Mouse (Mus musculus) retina, postnatal 1 day (tissue): ENCODE data around the gene Gm2016.
"Not testable (repeated sequence)": the region's sequence is repeated elsewhere in the genome, so short reads cannot be mapped to it uniquely, and the experiment has no call there.

Experiments used
- DNase-seq: peaks from one replicate; pipeline ENCODE4 v3.0.0-alpha.2; 2012

Gene Gm2016

DNA sequence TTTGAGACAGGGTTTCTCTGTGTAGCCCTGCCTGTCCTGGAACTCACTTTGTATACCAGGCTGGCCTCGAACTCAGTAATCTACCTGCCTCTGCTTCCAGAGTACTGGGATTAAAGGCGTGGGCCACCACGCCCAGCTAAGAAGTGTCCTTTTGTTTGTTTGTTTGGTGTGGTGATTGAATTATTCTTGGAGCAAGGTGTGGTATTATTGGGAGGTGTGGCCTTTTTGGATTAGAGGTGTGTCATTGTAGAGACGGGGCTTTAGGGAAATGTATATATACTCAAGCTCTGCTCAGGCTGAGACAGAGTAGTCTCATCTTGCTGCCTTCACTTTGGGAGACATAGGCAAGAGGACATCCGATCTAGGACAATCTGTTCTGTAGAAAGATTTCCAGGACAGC, at the start of gene Gm2016:
TSS of gene Gm2016 (plus strand) at position 301 of the 400 bp plus-strand sequence.
- not testable (repeated sequence) for DNase-seq

DNA sequence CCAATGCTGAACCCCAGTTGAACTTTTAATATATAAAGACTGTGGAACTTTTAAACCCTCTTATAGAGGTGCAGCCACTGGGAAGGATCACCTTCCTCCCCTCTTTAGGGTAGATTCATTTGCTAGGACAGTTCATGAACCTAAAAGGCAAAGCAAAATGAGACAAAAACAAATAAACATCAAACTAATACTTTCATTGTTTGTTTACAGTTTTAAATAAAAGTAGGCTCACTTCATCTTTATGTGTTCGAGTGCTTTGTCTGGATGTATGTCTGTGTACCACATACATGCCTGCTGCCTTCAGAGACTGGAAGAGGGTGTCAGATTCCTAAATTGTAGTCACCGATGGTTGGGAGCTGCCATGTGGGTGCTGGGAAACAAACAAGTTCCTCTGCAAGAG, 31.6 kb upstream of the Gm2016 start, which contains the start of gene Gm2001:
TSS of gene Gm2001 (minus strand) at position 101 of the 400 bp plus-strand sequence.
- DNase-seq = not testable (repeated sequence)

DNA sequence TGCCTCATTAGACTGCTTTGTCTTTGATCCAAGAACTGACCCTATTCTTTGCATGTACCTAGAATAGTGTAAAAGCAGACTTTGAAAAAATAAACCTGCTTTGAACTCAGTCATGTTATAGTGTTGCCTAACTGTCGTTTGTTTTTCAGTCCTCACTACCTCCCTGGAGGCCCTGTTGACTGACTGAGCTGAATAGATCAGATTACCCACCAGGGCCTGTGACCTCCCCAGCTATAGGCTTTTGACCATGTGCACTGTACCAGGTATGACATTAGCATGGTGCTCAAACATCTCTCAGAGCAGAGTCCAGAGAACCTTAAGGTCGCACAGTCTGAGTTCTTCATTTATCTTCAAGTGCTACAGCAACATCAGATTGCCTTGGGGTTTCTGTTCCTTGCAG, 23.2 kb upstream of the Gm2016 start:
- not testable (repeated sequence) for DNase-seq

DNA sequence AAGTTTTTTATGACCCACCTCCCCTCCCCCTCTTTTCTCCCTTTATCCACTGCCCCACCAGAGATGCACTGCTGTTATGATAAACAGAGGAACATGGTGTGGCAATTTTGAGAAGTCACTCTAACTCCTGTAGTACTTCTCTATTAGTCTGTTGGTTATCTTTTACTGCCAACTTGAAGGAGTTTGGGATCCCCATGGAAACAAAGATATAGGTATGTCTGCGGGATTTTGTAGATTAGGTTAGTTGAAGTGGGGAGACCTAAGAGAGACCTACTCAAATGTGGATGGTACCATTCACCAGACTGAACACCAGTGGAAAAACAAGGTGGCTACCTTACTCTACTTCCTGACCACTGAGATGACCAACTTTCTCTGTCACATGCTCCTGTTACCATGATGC, 17.8 kb upstream of the Gm2016 start:
- DNase-seq = not testable (repeated sequence)

DNA sequence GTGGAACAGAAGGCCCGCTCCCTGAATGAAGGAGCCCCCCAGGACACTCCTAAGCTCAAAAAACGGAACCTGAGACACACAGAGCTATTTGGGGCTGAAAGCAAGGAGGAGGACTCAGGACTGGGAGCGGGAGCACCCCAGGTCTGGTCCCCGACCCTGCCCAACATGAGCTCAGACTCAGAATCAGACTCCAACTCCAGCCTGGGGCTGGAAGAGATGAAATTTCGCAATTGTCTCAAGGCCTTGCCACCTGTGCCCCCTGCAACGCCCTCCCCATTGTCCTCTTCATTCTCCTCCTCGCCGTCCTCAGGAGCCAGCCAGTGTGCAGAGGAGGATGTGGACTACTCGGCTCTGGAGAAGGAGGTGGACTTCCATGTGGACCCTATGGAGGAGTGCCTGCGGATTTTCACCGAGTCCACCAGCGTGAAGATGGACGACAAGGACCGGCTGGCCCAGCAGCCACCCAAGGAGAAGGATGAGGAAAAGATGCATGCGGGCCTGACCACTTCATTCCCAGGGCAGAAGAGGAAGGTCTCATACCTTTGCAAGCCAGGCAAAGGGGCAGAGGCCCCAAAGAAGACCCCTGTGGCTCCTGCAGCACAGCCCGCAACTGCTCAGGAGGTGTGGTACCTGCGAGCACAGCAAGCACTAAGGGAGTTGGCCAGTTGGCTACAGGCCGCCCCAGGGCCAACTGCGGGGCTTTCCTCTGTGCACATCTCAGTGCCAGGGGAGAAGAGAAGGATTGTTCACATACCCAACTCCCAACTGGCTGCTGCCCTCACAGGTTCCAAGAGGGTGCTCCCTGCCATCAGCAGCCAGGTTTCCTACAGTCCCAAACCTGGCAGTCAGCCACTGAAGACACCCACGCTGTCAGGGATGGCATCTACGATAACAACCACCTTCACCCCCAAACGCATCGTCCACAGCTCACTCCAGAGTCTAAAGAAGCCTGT, 11.9 kb upstream of the Gm2016 start:
- DNase-seq = not testable (repeated sequence)

DNA sequence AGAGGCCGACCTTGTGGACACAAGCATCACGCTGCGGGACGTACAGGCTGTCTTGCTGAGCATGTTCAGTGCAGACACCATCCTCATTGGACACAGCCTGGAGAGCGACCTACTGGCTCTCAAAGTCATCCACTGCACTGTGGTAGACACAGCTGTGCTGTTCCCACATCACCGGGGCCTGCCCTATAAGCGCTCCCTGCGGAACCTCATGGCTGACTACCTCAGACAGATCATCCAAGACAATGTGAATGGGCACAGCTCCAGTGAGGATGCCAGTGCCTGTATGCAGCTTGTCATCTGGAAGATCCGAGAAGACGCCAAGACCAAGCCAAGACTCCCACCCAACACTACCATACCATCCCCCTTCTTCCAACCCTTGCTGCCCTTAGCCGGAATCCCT, 10.2 kb upstream of the Gm2016 start:
- not testable (repeated sequence) for DNase-seq

DNA sequence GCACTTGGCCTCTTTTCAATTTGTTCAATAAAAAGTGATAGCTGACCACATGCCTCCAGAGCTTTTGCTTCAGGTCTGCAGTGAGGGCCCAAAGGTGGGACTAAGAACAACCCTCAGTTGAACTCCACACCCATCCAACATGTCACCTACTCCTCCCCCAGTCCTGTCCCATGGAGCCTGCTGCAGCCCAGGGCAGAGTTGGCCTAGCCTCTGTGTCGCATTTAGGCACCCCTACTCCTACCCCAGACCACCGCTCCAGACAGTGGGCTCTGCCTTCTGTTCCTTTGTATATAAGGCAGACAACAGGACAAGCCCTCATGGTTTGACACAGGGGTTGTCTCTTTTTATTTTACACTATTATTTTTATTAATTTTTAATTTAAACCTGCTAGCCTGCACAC, 9.8 kb upstream of the Gm2016 start:
- DNase-seq = not testable (repeated sequence)

DNA sequence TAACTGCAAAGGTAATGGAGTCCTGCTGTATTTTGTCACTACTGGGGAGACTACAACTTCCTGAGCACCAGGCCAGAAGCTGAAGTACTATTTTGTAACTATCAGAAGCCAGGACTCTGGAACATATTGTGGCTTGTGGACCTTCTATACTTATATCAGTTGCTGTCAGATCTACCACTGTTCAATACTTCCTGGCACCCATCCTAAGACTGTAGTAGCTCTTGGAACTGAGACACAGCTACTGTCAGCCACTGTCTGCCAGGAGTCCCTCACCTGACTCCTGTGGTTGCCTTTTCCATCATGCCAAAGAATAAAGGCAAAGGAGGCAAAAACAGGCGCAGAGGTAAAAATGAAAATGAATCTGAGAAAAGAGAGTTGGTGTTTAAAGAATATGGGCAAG, 21.2 kb downstream of the Gm2016 start, which contains the start of gene Gm2022:
TSS of gene Gm2022 (plus strand) at position 301 of the 400 bp plus-strand sequence.
- DNase-seq = not testable (repeated sequence)

DNA sequence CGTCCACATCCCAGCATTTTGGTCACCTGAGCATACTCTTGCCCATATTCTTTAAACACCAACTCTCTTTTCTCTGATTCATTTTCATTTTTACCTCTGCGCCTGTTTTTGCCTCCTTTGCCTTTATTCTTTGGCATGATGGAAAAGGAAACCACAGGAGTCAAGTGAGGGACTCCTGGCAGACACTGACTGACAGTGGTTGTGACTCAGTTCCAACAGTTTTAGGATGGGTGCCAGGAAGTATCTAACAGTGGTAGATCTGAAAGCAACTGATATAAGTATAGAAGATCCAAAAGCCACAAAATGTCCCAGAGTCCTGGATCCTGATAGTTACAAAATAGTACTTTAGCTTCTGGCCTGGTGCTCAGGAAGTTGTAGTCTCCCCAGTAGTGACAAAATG, 45.8 kb downstream of the Gm2016 start, which contains the start of gene Gm2035:
TSS of gene Gm2035 (minus strand) at position 137 of the 400 bp plus-strand sequence.
- not testable (repeated sequence) for DNase-seq
